ENCODE assay signal across 8 mouse cellular contexts in genomic region chr17:31276922-31277918, GRCm38 (mm10). TPM values are rescaled to one million over a fixed set of nuclear protein-coding genes. Genes with fewer than 3 reads are reported as not detected.
A peak's percentile ranks its signal among the peaks of the same experiment; 100 is the strongest.
DNase-seq lines count a peak whose midpoint lies in the region; ATAC-seq and TF ChIP-seq lines count a peak whose summit lies in the region.

Gene Rsph1 (minus strand): TSS chr17:31277383.

- 0 out of 2 replicates have a peak, but pooled peaks cover 4% of the 10 kb centered on the region for H3K4me1 ChIP-seq in hindbrain, postnatal 0 days (ENCODE audit: insufficient read depth, low read length)

- WGBS in hindbrain, postnatal 0 days = 9% methylated on average over 44 of the region's 44 CpGs

- peak within 1 kb of the TSS; percentile 84 for H3K4me2 ChIP-seq in hindbrain, postnatal 0 days (ENCODE audit: low read depth, low read length)

- no peaks in the 10 kb centered on the region for H3K9me3 ChIP-seq in hindbrain, postnatal 0 days (ENCODE audit: low read length)

- H3K36me3 ChIP-seq in hindbrain, postnatal 0 days (ENCODE audit: insufficient read depth, low read length) = no peaks in the 10 kb centered on the region

- peak within 1 kb of the TSS; percentile 46 for H3K4me3 ChIP-seq in hindbrain, postnatal 0 days (ENCODE audit: low read length)

- no peaks in the 10 kb centered on the region for H3K27me3 ChIP-seq in hindbrain, postnatal 0 days (ENCODE audit: insufficient read depth, low read length)

- TF ChIP-seq CTCF in hindbrain, postnatal 0 days (IDR thresholded peaks at IDR 0.05; ENCODE audit: low read depth) = no peak

- ATAC-seq in activated CD4-positive, CD25-positive, alpha-beta regulatory T cell, adult 4 months = peak; percentile 92
- peak; percentile 94 for ATAC-seq in hindbrain, postnatal 0 days

- peak within 1 kb of the TSS; percentile 47 for H3K9ac ChIP-seq in hindbrain, postnatal 0 days (replicated peaks; ENCODE audit: low read length)

- H3K27ac ChIP-seq in hindbrain, postnatal 0 days = peak within 1 kb of the TSS; percentile 71

- DNase-seq in embryo, embryonic 10.5 days (ENCODE audit: low spot score) = peak; percentile 90
- peak; percentile 100 for DNase-seq in gastrocnemius, postnatal 10 days
- DNase-seq in hindbrain, postnatal 0 days (ENCODE audit: low spot score) = peak; percentile 97
- DNase-seq in left cerebral cortex, adult 18-20 months (ENCODE audit: low spot score in 2 of 2) = peak; percentile 100
- DNase-seq in lung, postnatal 36 days = peak; percentile 99
- DNase-seq in retina, adult 2 months (ENCODE audit: low read depth, low spot score) = peak; percentile 22
- DNase-seq in thymus, postnatal 14 days = peak; percentile 96

RNA-seq across cellular contexts. Expression of gene Rsph1, which starts in this region (rescaled TPM):
- polyA plus RNA-seq in activated CD4-positive, CD25-positive, alpha-beta regulatory T cell, adult 4 months (2017; shearing (Covaris generic)) = 1 to 10 TPM in 1 of 2 experiments, under 1 TPM in 1; 0.86 to 2.7 TPM
- 1 to 10 TPM; 8.5 to 9.1 TPM for total RNA-seq in gastrocnemius, postnatal 10 days (2021)
- 0.50 and 1.3 TPM in 2 replicates for total RNA-seq in hindbrain, postnatal 0 days (2014; rRNA removed)
- 8.9 TPM in 2 replicates for polyA plus RNA-seq in hindbrain, postnatal 0 days (2015; fragmentation: Nextera tagmentation; extraction: Ambion mirVana)
- total RNA-seq in left cerebral cortex, adult 18-20 months (2021) = 10 to 100 TPM; 15.4 to 16.8 TPM

Comparison
In these comparisons a context has a peak if more than half of its experiments do, and no peak if none do; other contexts are left out.
1. Peak in every context shown above with its lines: DNase-seq, ATAC-seq, H3K4me3 ChIP-seq and H3K27ac ChIP-seq.
2. DNase-seq: peak in every context shown above with its lines; median percentile 100 in gastrocnemius, postnatal 10 days; 100 in left cerebral cortex, adult 18-20 months; 99 in lung, postnatal 36 days; 97 in hindbrain, postnatal 0 days; 96 in thymus, postnatal 14 days; 90 in embryo, embryonic 10.5 days; 22 in retina, adult 2 months.